8 mouse cellular contexts compared by ENCODE assay signal in genomic region chr8:11004781-11005459, GRCm38 (mm10). TPM values are rescaled to one million over a fixed set of nuclear protein-coding genes. Genes with fewer than 3 reads are reported as not detected.
DNase-seq lines count a peak whose midpoint lies in the region; ATAC-seq and TF ChIP-seq lines count a peak whose summit lies in the region.

No protein-coding gene starts in this region.

- peaks cover 52% of the 10 kb centered on the region for H3K4me1 ChIP-seq in lung, embryonic 14.5 days (ENCODE audit: insufficient read depth)
- H3K4me1 ChIP-seq in embryonic facial prominence, embryonic 11.5 days (ENCODE audit: control insufficient read depth, insufficient read depth, low read length) = peaks cover 20% of the 10 kb centered on the region; the same call in 1 of the 2 replicates
- H3K4me1 ChIP-seq in intestine, embryonic 15.5 days (replicated peaks) = peaks cover 60% of the 10 kb centered on the region
- H3K4me1 ChIP-seq in neural tube, embryonic 13.5 days (replicated peaks) = peaks cover 78% of the 10 kb centered on the region

- H3K4me3 ChIP-seq in lung, embryonic 14.5 days (ENCODE audit: low read depth, low read length) = peak overlapping the region; percentile 45
- H3K4me3 ChIP-seq in embryonic facial prominence, embryonic 11.5 days (ENCODE audit: low read depth, low read length) = peak overlapping the region; percentile 84
- H3K4me3 ChIP-seq in intestine, embryonic 15.5 days (replicated peaks) = peak overlapping the region; percentile 81
- H3K4me3 ChIP-seq in neural tube, embryonic 13.5 days = peak overlapping the region; percentile 79

- no peaks in the 10 kb centered on the region for H3K27me3 ChIP-seq in lung, embryonic 14.5 days (ENCODE audit: insufficient read depth, low read length)
- H3K27me3 ChIP-seq in embryonic facial prominence, embryonic 11.5 days (ENCODE audit: control insufficient read depth, insufficient read depth, low read length) = no peaks in the 10 kb centered on the region
- no peaks in the 10 kb centered on the region for H3K27me3 ChIP-seq in intestine, embryonic 15.5 days (replicated peaks)
- H3K27me3 ChIP-seq in neural tube, embryonic 13.5 days = no peaks in the 10 kb centered on the region

- no peak for DNase-seq in lung, embryonic 14.5 days
- no peak for DNase-seq in lung, postnatal 25 days (ENCODE audit: low spot score)
- no peak for DNase-seq in embryonic facial prominence, embryonic 11.5 days (ENCODE audit: low spot score)
- DNase-seq in spleen, adult 18-20 months = no peak
- no peak for DNase-seq in layer of hippocampus, postnatal 14 days (ENCODE audit: low spot score in 2 of 2)
- no peak for DNase-seq in frontal cortex, postnatal 25 days (ENCODE audit: low spot score in 2 of 2)

- H3K36me3 ChIP-seq in lung, embryonic 14.5 days (ENCODE audit: insufficient read depth) = peaks cover 19% of the 10 kb centered on the region
- H3K36me3 ChIP-seq in embryonic facial prominence, embryonic 11.5 days (replicated peaks; ENCODE audit: control insufficient read depth, insufficient read depth, low read depth, low read length) = no peaks in the 10 kb centered on the region; the same call in 1 of the 2 replicates
- peaks cover 8% of the 10 kb centered on the region; the same call in 1 of the 2 replicates for H3K36me3 ChIP-seq in intestine, embryonic 15.5 days
- H3K36me3 ChIP-seq in neural tube, embryonic 13.5 days = no peaks in the 10 kb centered on the region

- H3K4me2 ChIP-seq in lung, embryonic 14.5 days = peak overlapping the region; percentile 93
- H3K4me2 ChIP-seq in embryonic facial prominence, embryonic 11.5 days (ENCODE audit: low read depth, low read length) = peak overlapping the region; percentile 89
- H3K4me2 ChIP-seq in intestine, embryonic 15.5 days (replicated peaks) = peak overlapping the region; percentile 85
- peak overlapping the region; percentile 77 for H3K4me2 ChIP-seq in neural tube, embryonic 13.5 days

- peak overlapping the region; percentile 19; the same call in 1 of the 2 replicates for H3K27ac ChIP-seq in lung, embryonic 14.5 days (ENCODE audit: low read depth)
- no peak overlapping the region for H3K27ac ChIP-seq in embryonic facial prominence, embryonic 11.5 days (replicated peaks; ENCODE audit: low read depth, low read length)
- no peak overlapping the region for H3K27ac ChIP-seq in intestine, embryonic 15.5 days
- 0 out of 2 replicates have a peak overlapping the region, but pooled peaks have one; percentile 18 for H3K27ac ChIP-seq in neural tube, embryonic 13.5 days (replicated peaks)

- H3K9ac ChIP-seq in lung, embryonic 14.5 days = peak overlapping the region; percentile 61
- peak overlapping the region; percentile 53 for H3K9ac ChIP-seq in embryonic facial prominence, embryonic 11.5 days (replicated peaks; ENCODE audit: low read length)
- H3K9ac ChIP-seq in intestine, embryonic 15.5 days = peak overlapping the region; percentile 85; the same call in 1 of the 2 replicates
- peak overlapping the region; percentile 92 for H3K9ac ChIP-seq in neural tube, embryonic 13.5 days

- no peak for ATAC-seq in lung, embryonic 14.5 days (ENCODE audit: insufficient read depth)
- ATAC-seq in embryonic facial prominence, embryonic 11.5 days (replicated peaks; ENCODE audit: insufficient number of reproducible peaks, low FRiP score, low TSS enrichment, low read depth) = no peak
- no peak for ATAC-seq in intestine, embryonic 15.5 days
- ATAC-seq in neural tube, embryonic 13.5 days (ENCODE audit: low read depth) = no peak

- 75% methylated on average over 22 of the region's 22 CpGs for WGBS in lung, embryonic 14.5 days
- 72% methylated on average over 22 of the region's 22 CpGs for WGBS in embryonic facial prominence, embryonic 11.5 days
- WGBS in intestine, embryonic 15.5 days = 84% methylated on average over 22 of the region's 22 CpGs
- 72% methylated on average over 22 of the region's 22 CpGs for WGBS in neural tube, embryonic 13.5 days

- H3K9me3 ChIP-seq in lung, embryonic 14.5 days (ENCODE audit: low read depth, low read length) = no peaks in the 10 kb centered on the region
- H3K9me3 ChIP-seq in embryonic facial prominence, embryonic 11.5 days (replicated peaks; ENCODE audit: control insufficient read depth, low read length) = no peaks in the 10 kb centered on the region
- H3K9me3 ChIP-seq in intestine, embryonic 15.5 days = no peaks in the 10 kb centered on the region
- H3K9me3 ChIP-seq in neural tube, embryonic 13.5 days = no peaks in the 10 kb centered on the region

- no peak for TF ChIP-seq CTCF in lung, embryonic 14.5 days (IDR thresholded peaks at IDR 0.05; ENCODE audit: low read depth)

RNA-seq across cellular contexts. Expression of gene Irs2, which starts 3.3 kb away (rescaled TPM):
- polyA plus RNA-seq in lung, embryonic 14.5 days (2014; fragmentation: Nextera tagmentation; extraction: Ambion mirVana) = 5.7 TPM in 2 replicates
- 6.7 and 6.8 TPM in 2 replicates for polyA plus RNA-seq in embryonic facial prominence, embryonic 11.5 days (2014; fragmentation: Nextera tagmentation; extraction: Ambion mirVana)
- polyA plus RNA-seq in intestine, embryonic 15.5 days (2015; fragmentation: Nextera tagmentation; extraction: Ambion mirVana) = 6.1 and 7.2 TPM in 2 replicates
- 5.6 and 6.6 TPM in 2 replicates for polyA plus RNA-seq in neural tube, embryonic 13.5 days (2015; fragmentation: Nextera tagmentation; extraction: Ambion mirVana)
- 10 to 100 TPM; 59.9 to 65.7 TPM for total RNA-seq in layer of hippocampus, postnatal 14 days (2021)

Comparison
In these comparisons a context has a peak if more than half of its experiments do, and no peak if none do; other contexts are left out.
1. H3K27ac ChIP-seq: peak in lung, embryonic 14.5 days (single experiment) and neural tube, embryonic 13.5 days (single experiment); none in embryonic facial prominence, embryonic 11.5 days (single experiment) and intestine, embryonic 15.5 days (single experiment).
2. Peak in every context shown above with its lines, with median percentiles within 50 percentile points of each other: H3K4me2 ChIP-seq, H3K4me3 ChIP-seq and H3K9ac ChIP-seq.